Mouse (Mus musculus): ENCODE measurements at regions not wholly inside any gene's neighbourhood (a gene's known extent, or its start where the extent isn't known, plus 50 kb on each side); places are given as distances from the start of the nearest gene placed in this dataset.

- 72% methylated on average over 4 of the region's 4 CpGs for WGBS
- DNase-seq (ENCODE audit: low spot score) (no peak), ATAC-seq (ENCODE audit: low FRiP score) (no peak)
- Histone ChIP-seq H3K27ac (ENCODE audit: low read depth, low read length) (no peak overlapping the region), H3K27me3 (ENCODE audit: insufficient read depth, low read length) (no peaks in the 10 kb centered on the region), H3K4me1 (ENCODE audit: insufficient read depth, low read length) (no peaks in the 10 kb centered on the region), H3K4me3 (ENCODE audit: low read depth, low read length) (no peak overlapping the region), H3K4me2 (ENCODE audit: low read depth, low read length, poor library complexity, severe bottlenecking) (no peak overlapping the region), H3K9me3 (ENCODE audit: low read length) (no peaks in the 10 kb centered on the region), H3K36me3 (ENCODE audit: insufficient read depth, low read length) (no peaks in the 10 kb centered on the region), H3K9ac (replicated peaks; ENCODE audit: low read length, poor library complexity, severe bottlenecking) (no peak overlapping the region)
- no peak for TF ChIP-seq CTCF (IDR thresholded peaks at IDR 0.05)
These were observed 103.1 kb upstream of the Marcks start for GRCm38 (mm10) chr10:37241821-37242263.

GRCm38 (mm10) chr10:37240634-37241033, 101.9 kb upstream of the Marcks start:
- Histone ChIP-seq H3K9ac (replicated peaks; ENCODE audit: low read length, poor library complexity, severe bottlenecking) (no peak overlapping the region), H3K36me3 (ENCODE audit: insufficient read depth, low read length) (no peaks in the 10 kb centered on the region), H3K27ac (ENCODE audit: low read depth, low read length) (no peak overlapping the region), H3K4me2 (ENCODE audit: low read depth, low read length, poor library complexity, severe bottlenecking) (no peak overlapping the region), H3K4me1 (ENCODE audit: insufficient read depth, low read length) (no peaks in the 10 kb centered on the region), H3K4me3 (ENCODE audit: low read depth, low read length) (no peak overlapping the region), H3K27me3 (ENCODE audit: insufficient read depth, low read length) (no peaks in the 10 kb centered on the region; the same call in 1 of the 2 replicates), H3K9me3 (ENCODE audit: low read length) (no peaks in the 10 kb centered on the region)
- DNase-seq (ENCODE audit: low spot score) (no peak), ATAC-seq (ENCODE audit: low FRiP score) (no peak)
- no peak for TF ChIP-seq CTCF (IDR thresholded peaks at IDR 0.05)
- 68% methylated on average over 4 of the region's 4 CpGs for WGBS

GRCm38 (mm10) chr10:37240201-37240600, 101.5 kb upstream of the Marcks start:
- Histone ChIP-seq H3K27ac (ENCODE audit: low read depth, low read length) (no peak overlapping the region), H3K4me2 (ENCODE audit: low read depth, low read length, poor library complexity, severe bottlenecking) (no peak overlapping the region), H3K4me1 (ENCODE audit: insufficient read depth, low read length) (no peaks in the 10 kb centered on the region), H3K9ac (replicated peaks; ENCODE audit: low read length, poor library complexity, severe bottlenecking) (no peak overlapping the region), H3K9me3 (ENCODE audit: low read length) (no peaks in the 10 kb centered on the region), H3K4me3 (ENCODE audit: low read depth, low read length) (no peak overlapping the region), H3K36me3 (ENCODE audit: insufficient read depth, low read length) (no peaks in the 10 kb centered on the region), H3K27me3 (ENCODE audit: insufficient read depth, low read length) (no peaks in the 10 kb centered on the region; the same call in 1 of the 2 replicates)
- no peak for DNase-seq (ENCODE audit: low spot score)
- 79% methylated on average over 3 of the region's 3 CpGs for WGBS
- no peak for TF ChIP-seq CTCF (IDR thresholded peaks at IDR 0.05)
- ATAC-seq (ENCODE audit: low FRiP score) = no peak

GRCm38 (mm10) chr10:37236001-37236822, 97.5 kb upstream of the Marcks start:
- ATAC-seq (ENCODE audit: low FRiP score) (no peak), DNase-seq (ENCODE audit: low spot score) (no peak)
- WGBS = 76% methylated on average over 4 of the region's 4 CpGs
- Histone ChIP-seq H3K9ac (replicated peaks; ENCODE audit: low read length, poor library complexity, severe bottlenecking) (no peak overlapping the region), H3K4me3 (ENCODE audit: low read depth, low read length) (no peak overlapping the region), H3K4me2 (ENCODE audit: low read depth, low read length, poor library complexity, severe bottlenecking) (no peak overlapping the region), H3K27me3 (ENCODE audit: insufficient read depth, low read length) (no peaks in the 10 kb centered on the region; the same call in 1 of the 2 replicates), H3K4me1 (ENCODE audit: insufficient read depth, low read length) (no peaks in the 10 kb centered on the region), H3K27ac (ENCODE audit: low read depth, low read length) (no peak overlapping the region), H3K36me3 (ENCODE audit: insufficient read depth, low read length) (no peaks in the 10 kb centered on the region), H3K9me3 (ENCODE audit: low read length) (no peaks in the 10 kb centered on the region)
- TF ChIP-seq CTCF (IDR thresholded peaks at IDR 0.05) = no peak

- DNase-seq (ENCODE audit: low spot score) (peak; percentile 38), ATAC-seq (ENCODE audit: low FRiP score) (peak; percentile 66; the same call in 1 of the 2 replicates)
- no peak overlapping the region for H3K4me3 ChIP-seq (ENCODE audit: low read depth, low read length)
- no peaks in the 10 kb centered on the region; the same call in 1 of the 2 replicates for H3K27me3 ChIP-seq (ENCODE audit: insufficient read depth, low read length)
- no peaks in the 10 kb centered on the region for H3K36me3 ChIP-seq (ENCODE audit: insufficient read depth, low read length)
- H3K4me1 ChIP-seq (ENCODE audit: insufficient read depth, low read length) = no peaks in the 10 kb centered on the region
- H3K4me2 ChIP-seq (ENCODE audit: low read depth, low read length, poor library complexity, severe bottlenecking) = peak overlapping the region; percentile 30
- H3K9ac ChIP-seq (replicated peaks; ENCODE audit: low read length, poor library complexity, severe bottlenecking) = no peak overlapping the region
- WGBS = 13% methylated on average over 9 of the region's 12 CpGs
- H3K27ac ChIP-seq (ENCODE audit: low read depth, low read length) = no peak overlapping the region
- H3K9me3 ChIP-seq (ENCODE audit: low read length) = no peaks in the 10 kb centered on the region
- no peak for TF ChIP-seq CTCF (IDR thresholded peaks at IDR 0.05)
These were observed 93.3 kb upstream of the Marcks start for GRCm38 (mm10) chr10:37231936-37232556.

- DNase-seq (ENCODE audit: low spot score) (no peak), ATAC-seq (ENCODE audit: low FRiP score) (peak; percentile 45; the same call in 1 of the 2 replicates)
- H3K9me3 ChIP-seq (ENCODE audit: low read length) = no peaks in the 10 kb centered on the region
- H3K4me3 ChIP-seq (ENCODE audit: low read depth, low read length) = no peak overlapping the region
- no peak overlapping the region for H3K27ac ChIP-seq (ENCODE audit: low read depth, low read length)
- TF ChIP-seq CTCF (IDR thresholded peaks at IDR 0.05) = no peak
- H3K36me3 ChIP-seq (ENCODE audit: insufficient read depth, low read length) = no peaks in the 10 kb centered on the region
- H3K27me3 ChIP-seq (ENCODE audit: insufficient read depth, low read length) = no peaks in the 10 kb centered on the region
- WGBS = 85% methylated on average over 6 of the region's 6 CpGs
- H3K4me1 ChIP-seq (ENCODE audit: insufficient read depth, low read length) = no peaks in the 10 kb centered on the region
- H3K9ac ChIP-seq (replicated peaks; ENCODE audit: low read length, poor library complexity, severe bottlenecking) = no peak overlapping the region
- H3K4me2 ChIP-seq (ENCODE audit: low read depth, low read length, poor library complexity, severe bottlenecking) = no peak overlapping the region
These were observed 92.4 kb upstream of the Marcks start for GRCm38 (mm10) chr10:37231159-37231558.

Measured in midbrain, postnatal 0 days (tissue).